Comparison of ENCODE assay signal across 9 mouse cellular contexts in genomic region chr2:45100628-45101027, GRCm38 (mm10). TPM values are rescaled to one million over a fixed set of nuclear protein-coding genes. Genes with fewer than 3 reads are reported as not detected.
DNase-seq lines count a peak whose midpoint lies in the region; ATAC-seq and TF ChIP-seq lines count a peak whose summit lies in the region.
"Had no signal": no experiment of that assay in that cellular context is flagged by ENCODE, and none has a peak within 500 bp of the region (broad histone marks: within the 10 kb centered on the region; RNA-seq: fewer than 3 reads in every experiment).

No protein-coding gene starts in this region.

- no peak for ATAC-seq in hindbrain, embryonic 12.5 days (ENCODE audit: low FRiP score)
- ATAC-seq in liver, embryonic 15.5 days (ENCODE audit: insufficient read depth) = peak; percentile 89

- TF ChIP-seq POLR2A in CH12.LX (IDR thresholded peaks at IDR 0.05; ENCODE audit: low read depth, low read length) = no peak

- H3K36me3 ChIP-seq in hindbrain, embryonic 10.5 days = peaks cover 25% of the 10 kb centered on the region
- H3K36me3 ChIP-seq in hindbrain, embryonic 12.5 days = no peaks in the 10 kb centered on the region
- peaks cover 11 to 20% of the 10 kb centered on the region in 2 experiments for H3K36me3 ChIP-seq in CH12.LX (replicated peaks in 1 of 2; ENCODE audit: control insufficient read depth in 1 of 2, insufficient read depth in 1 of 2, low read length in 1 of 2)
- peaks cover 23% of the 10 kb centered on the region; the same call in 1 of the 2 replicates for H3K36me3 ChIP-seq in liver, embryonic 15.5 days (replicated peaks)
- H3K36me3 ChIP-seq: embryonic facial prominence, embryonic 15.5 days had no signal

- no peak overlapping the region for H3K4me2 ChIP-seq in hindbrain, embryonic 12.5 days (replicated peaks)
- H3K4me2 ChIP-seq in CH12.LX (ENCODE audit: insufficient read depth, low read depth, poor library complexity, severe bottlenecking) = peak overlapping the region; percentile 80
- H3K4me2 ChIP-seq in liver, embryonic 15.5 days = peak overlapping the region; percentile 43
- H3K4me2 ChIP-seq: embryonic facial prominence, embryonic 15.5 days had no signal

- H3K79me2 ChIP-seq in CH12.LX (replicated peaks; ENCODE audit: control insufficient read depth, extremely low read depth, insufficient read depth, poor library complexity, severe bottlenecking) = peaks cover 89% of the 10 kb centered on the region

- dilution Hi-C loops in CH12.LX (cut with MboI; ENCODE audit: extremely low pct_ligation_motif_present, extremely low pct_unique_long_range_greater_than_20kb, low sequenced_read_pairs) = no loop called here

- H3K27me3 ChIP-seq in hindbrain, embryonic 10.5 days (ENCODE audit: insufficient read depth, poor library complexity, severe bottlenecking) = no peaks in the 10 kb centered on the region
- H3K27me3 ChIP-seq in hindbrain, embryonic 12.5 days = no peaks in the 10 kb centered on the region
- no peaks in the 10 kb centered on the region for H3K27me3 ChIP-seq in CH12.LX (replicated peaks)
- H3K27me3 ChIP-seq in liver, embryonic 15.5 days = no peaks in the 10 kb centered on the region

- in situ Hi-C loops in CH12.LX (cut with MboI; ENCODE audit: low pct_ligation_motif_present, low pct_unique_long_range_greater_than_20kb, low sequenced_read_pairs) = loop anchor here (10.0 to 25.0 kb wide), 3 partner anchors 176 to 1337 kb away; partner anchors contain the start of gene Gtdc1

- H3K27ac ChIP-seq in hindbrain, embryonic 10.5 days = peak overlapping the region; percentile 54
- no peak overlapping the region for H3K27ac ChIP-seq in hindbrain, embryonic 12.5 days
- peak overlapping the region; percentile 53; the same call in 1 of the 2 replicates for H3K27ac ChIP-seq in CH12.LX (ENCODE audit: insufficient read depth, low read depth)
- peak overlapping the region; percentile 54 for H3K27ac ChIP-seq in brown adipose tissue, adult 24 weeks (replicated peaks; ENCODE audit: low read depth, low read length)
- peak overlapping the region; percentile 71 for H3K27ac ChIP-seq in liver, embryonic 15.5 days (replicated peaks)
- H3K27ac ChIP-seq: embryonic facial prominence, embryonic 15.5 days had no signal

- no peak overlapping the region for H3K9ac ChIP-seq in hindbrain, embryonic 12.5 days
- H3K9ac ChIP-seq in CH12.LX (ENCODE audit: insufficient read depth, low read depth) = peak overlapping the region; percentile 62; the same call in 1 of the 2 replicates
- 0 out of 2 replicates have a peak overlapping the region, but pooled peaks have one; percentile 18 for H3K9ac ChIP-seq in liver, embryonic 15.5 days
- H3K9ac ChIP-seq: embryonic facial prominence, embryonic 15.5 days had no signal

- H3K9me3 ChIP-seq in hindbrain, embryonic 10.5 days = no peaks in the 10 kb centered on the region
- no peaks in the 10 kb centered on the region for H3K9me3 ChIP-seq in hindbrain, embryonic 12.5 days (replicated peaks)
- no peaks in the 10 kb centered on the region for H3K9me3 ChIP-seq in CH12.LX (replicated peaks; ENCODE audit: low read length)
- no peaks in the 10 kb centered on the region for H3K9me3 ChIP-seq in liver, embryonic 15.5 days (replicated peaks)
- H3K9me3 ChIP-seq: embryonic facial prominence, embryonic 15.5 days had no signal

- peaks cover 100% of the 10 kb centered on the region for H3K4me1 ChIP-seq in hindbrain, embryonic 10.5 days (replicated peaks)
- H3K4me1 ChIP-seq in hindbrain, embryonic 12.5 days = peaks cover 83% of the 10 kb centered on the region
- peaks cover 6 to 70% of the 10 kb centered on the region in 2 experiments; a peak in 3 of 4 replicates for H3K4me1 ChIP-seq in CH12.LX (ENCODE audit: control insufficient read depth in 1 of 2, insufficient read depth in 2 of 2)
- H3K4me1 ChIP-seq in brown adipose tissue, adult 24 weeks (ENCODE audit: control insufficient read depth, insufficient read depth, insufficient read length, low read length) = peaks cover 9% of the 10 kb centered on the region
- H3K4me1 ChIP-seq in liver, embryonic 15.5 days (replicated peaks) = peaks cover 79% of the 10 kb centered on the region

- 74% methylated on average over 7 of the region's 7 CpGs for whole genome bisulfite sequencing in hindbrain, embryonic 10.5 days
- WGBS in hindbrain, embryonic 12.5 days = 70% methylated on average over 7 of the region's 7 CpGs
- 21% methylated on average over 7 of the region's 7 CpGs for WGBS in liver, embryonic 15.5 days (ENCODE audit: insufficient replicate concordance)

- DNase-seq in hindbrain, embryonic 10.5 days (ENCODE audit: low spot score) = no peak
- no peak for DNase-seq in CH12.LX (ENCODE audit: extremely low read depth)
- DNase-seq in urinary bladder, postnatal 10 days (ENCODE audit: low spot score) = no peak
- DNase-seq in ovary, adult 18-20 months (ENCODE audit: low spot score) = no peak
- DNase-seq in left cerebral cortex, adult 8-10 months (ENCODE audit: low spot score in 2 of 2) = no peak

- TF ChIP-seq CTCF in CH12.LX (conservative IDR thresholded peaks at IDR 0.05 in 1 of 2, IDR thresholded peaks at IDR 0.05 in 1 of 2; ENCODE audit: low read depth in 2 of 2, low read length in 2 of 2) = no peak

- H3K4me3 ChIP-seq in hindbrain, embryonic 10.5 days = no peak overlapping the region
- no peak overlapping the region for H3K4me3 ChIP-seq in hindbrain, embryonic 12.5 days
- no peak overlapping the region for H3K4me3 ChIP-seq in CH12.LX (replicated peaks in 1 of 3; ENCODE audit: low read depth in 2 of 3, low read length in 2 of 3, poor library complexity in 1 of 3)
- H3K4me3 ChIP-seq in brown adipose tissue, adult 24 weeks (ENCODE audit: insufficient read depth, low read depth, low read length) = no peak overlapping the region
- peak overlapping the region; percentile 3; the same call in 1 of the 2 replicates for H3K4me3 ChIP-seq in liver, embryonic 15.5 days (replicated peaks)
- H3K4me3 ChIP-seq: embryonic facial prominence, embryonic 15.5 days had no signal

- no peak for TF ChIP-seq EP300 in CH12.LX (IDR thresholded peaks at IDR 0.05; ENCODE audit: low read length)

- no peak for TF ChIP-seq RAD21 in CH12.LX (IDR thresholded peaks at IDR 0.05; ENCODE audit: low read depth, low read length)

TF ChIP-seq in CH12.LX, 34 proteins besides CTCF, POLR2A, EP300 and RAD21:
- TF ChIP-seq UBTF (IDR thresholded peaks at IDR 0.05; ENCODE audit: low read depth, low read length) = no peak
- no peak for TF ChIP-seq PAX5 (IDR thresholded peaks at IDR 0.05; ENCODE audit: low read length)
- TF ChIP-seq BHLHE40 (IDR thresholded peaks at IDR 0.05; ENCODE audit: low read depth, low read length) = no peak
- no peak for TF ChIP-seq ETS1 (conservative IDR thresholded peaks at IDR 0.05; ENCODE audit: low read depth, low read length)
- no peak for TF ChIP-seq SIN3A (IDR thresholded peaks at IDR 0.05; ENCODE audit: low read length)
- no peak for TF ChIP-seq ZKSCAN1 (IDR thresholded peaks at IDR 0.05; ENCODE audit: borderline replicate concordance, low read depth, low read length)
- no peak for TF ChIP-seq CHD1 (IDR thresholded peaks at IDR 0.05; ENCODE audit: low read depth, low read length)
- no peak for TF ChIP-seq POLR2AphosphoS2 (IDR thresholded peaks at IDR 0.05; ENCODE audit: low read depth, low read length)
- no peak for TF ChIP-seq USF2 (conservative IDR thresholded peaks at IDR 0.05; ENCODE audit: low read depth, low read length)
- TF ChIP-seq NELFE (IDR thresholded peaks at IDR 0.05; ENCODE audit: low read depth, low read length) = no peak
- TF ChIP-seq ZC3H11A (IDR thresholded peaks at IDR 0.05; ENCODE audit: low read depth, low read length) = no peak
- TF ChIP-seq GABPA (IDR thresholded peaks at IDR 0.05; ENCODE audit: insufficient replicate concordance, low read depth, low read length) = no peak
- TF ChIP-seq RCOR1 (conservative IDR thresholded peaks at IDR 0.05; ENCODE audit: low read depth, low read length) = no peak

RNA-seq across cellular contexts. Expression of gene Zeb2, which starts 16.6 kb away (rescaled TPM):
- 49.3 and 54.1 TPM in 2 replicates for polyA plus RNA-seq in hindbrain, embryonic 10.5 days (2016; fragmentation: Nextera tagmentation; extraction: Ambion mirVana)
- polyA plus RNA-seq in hindbrain, embryonic 12.5 days (2016; fragmentation: Nextera tagmentation; extraction: Ambion mirVana) = 47.3 and 60.5 TPM in 2 replicates
- total RNA-seq in CH12.LX (2012; rRNA removed) (20.6 and 25.8 TPM in 2 replicates), CH12.LX (2014; rRNA removed) (12.9 and 13.2 TPM in 2 replicates)
- polyA plus RNA-seq in CH12.LX (2012; ENCODE audit: insufficient read length, low read depth) = 20.8 and 21.1 TPM in 2 replicates
- 51.2 and 53.0 TPM in 2 replicates for polyA plus RNA-seq in brown adipose tissue, adult 24 weeks (2012; ENCODE audit: insufficient read depth, insufficient read length, missing spikeins)
- polyA plus RNA-seq in liver, embryonic 15.5 days (2015; fragmentation: Nextera tagmentation; extraction: Ambion mirVana) = 11.2 and 12.1 TPM in 2 replicates
- total RNA-seq in left cerebral cortex, adult 8-10 months (2022) = 100 to 1,000 TPM; 162 to 184 (median 166) TPM
